Mouse (Mus musculus): ENCODE results near the gene 6430550D23Rik.

6430550D23Rik gene

GRCm38 (mm10) chr2:156007888-156008532, at the start of gene 6430550D23Rik, which contains the start of gene Ergic3:
6430550D23Rik (minus strand) TSS chr2:156007977.
Ergic3 (plus strand) TSS chr2:156008045.
- in situ Hi-C loops (cut with MboI, MseI), result no loop called here

DNA sequence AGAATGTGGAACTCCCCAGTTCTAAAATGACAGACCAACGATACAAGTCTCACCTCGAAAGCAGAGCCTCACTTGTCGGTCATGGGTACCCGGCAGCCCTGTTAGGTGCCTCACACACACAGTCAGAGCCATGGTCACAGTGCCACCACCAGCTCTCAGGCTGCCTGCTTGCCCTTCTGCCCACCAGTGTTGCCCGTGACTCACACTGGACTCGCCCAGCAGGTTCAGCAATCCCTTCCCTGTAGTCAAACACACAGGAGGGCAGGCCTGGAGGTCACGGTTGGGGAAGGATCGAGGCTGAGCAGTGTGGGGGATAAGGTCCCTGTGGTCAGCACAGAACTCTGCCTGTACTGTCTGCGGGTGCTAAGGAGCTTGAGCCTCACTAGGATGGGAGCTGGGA, 45.0 kb upstream of the 6430550D23Rik start, which contains the start of gene Fer1l4:
Gene Fer1l4, minus strand, starts transcription at position 132 of the 400 bp plus-strand sequence.
- in situ Hi-C loops (cut with MboI, MseI), result no loop called here

DNA sequence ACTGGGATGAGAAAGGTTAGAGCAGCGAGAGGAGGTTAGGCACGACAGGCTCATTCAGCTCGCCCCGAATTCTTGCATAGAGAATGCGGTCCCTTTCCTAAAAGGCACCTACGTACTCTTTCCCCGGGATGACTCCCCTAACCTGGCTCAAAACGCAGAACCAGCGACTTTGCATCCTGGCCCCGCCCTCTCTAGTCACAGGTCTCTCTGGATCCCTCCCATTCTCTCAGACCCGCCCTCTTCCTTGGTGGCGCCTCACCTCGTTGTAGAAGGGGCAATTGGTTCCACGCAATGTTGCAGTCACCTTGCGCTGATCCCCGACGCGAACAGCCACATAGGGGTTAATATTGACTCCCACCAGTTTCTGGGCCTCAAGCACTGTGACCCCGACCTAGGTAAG, 40.2 kb upstream of the 6430550D23Rik start:
- in situ Hi-C loops (cut with MboI, MseI), result loop anchor here (10.0 kb wide), 2 partner anchors 1027 to 1073 kb away; partner anchors contain the start of gene Soga1 (in 1 of the 2)

- in situ Hi-C loops (cut with MboI, MseI), result loop anchor here (10.0 kb wide), 2 partner anchors 1032 to 1068 kb away; partner anchors contain the start of gene Soga1 (in 1 of the 2)
Observed at GRCm38 (mm10) chr2:156042903-156043302, 35.1 kb upstream of the 6430550D23Rik start.

DNA sequence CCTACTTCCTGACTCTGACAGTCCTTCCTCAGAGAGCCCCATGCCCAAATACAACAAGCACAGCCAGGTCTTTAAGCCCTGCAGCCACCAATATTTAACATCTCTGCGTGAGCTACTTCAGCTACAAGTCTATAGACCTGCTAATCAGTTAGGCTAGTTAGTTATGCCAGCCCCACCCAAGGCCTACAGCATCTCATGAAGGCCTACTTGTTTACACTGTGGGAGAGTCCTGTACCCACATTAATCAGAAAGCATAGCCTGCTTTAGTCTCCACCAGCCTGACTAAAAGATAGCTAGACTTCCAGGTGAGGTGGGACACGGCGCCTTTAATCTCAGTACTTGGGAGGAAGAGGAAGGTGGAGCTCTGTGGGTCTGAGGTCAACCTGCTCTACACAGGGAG, 31.6 kb upstream of the 6430550D23Rik start:
- in situ Hi-C loops (cut with MboI, MseI), result loop anchor here in 1 of 2 experiments (10.0 kb wide), 1 partner anchor 1405 kb away; no protein-coding TSS in a partner anchor

GRCm38 (mm10) chr2:156025482-156025881, 17.7 kb upstream of the 6430550D23Rik start:
- in situ Hi-C loops (cut with MboI, MseI), result no loop called here

DNA sequence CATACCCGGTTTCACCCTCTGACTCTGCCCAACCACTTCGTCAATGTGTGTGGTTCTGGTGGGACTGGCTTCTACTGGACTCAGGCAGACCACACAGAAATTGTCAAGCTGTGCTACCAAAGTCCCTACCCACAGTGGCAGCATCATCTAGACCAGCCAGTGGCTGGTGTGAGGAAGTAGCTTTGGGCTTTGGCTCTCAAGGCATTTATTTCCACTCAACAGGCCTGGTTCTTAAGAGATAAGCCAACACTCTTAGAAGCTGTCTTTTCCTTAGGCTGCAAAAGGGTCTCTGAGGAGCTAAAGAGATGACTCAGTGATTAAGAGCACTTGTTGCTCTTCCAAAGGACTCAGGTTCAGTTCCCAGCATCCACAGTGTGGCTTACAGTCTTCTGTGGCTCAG, 14.0 kb upstream of the 6430550D23Rik start:
- in situ Hi-C loops (cut with MboI, MseI), result no loop called here

DNA sequence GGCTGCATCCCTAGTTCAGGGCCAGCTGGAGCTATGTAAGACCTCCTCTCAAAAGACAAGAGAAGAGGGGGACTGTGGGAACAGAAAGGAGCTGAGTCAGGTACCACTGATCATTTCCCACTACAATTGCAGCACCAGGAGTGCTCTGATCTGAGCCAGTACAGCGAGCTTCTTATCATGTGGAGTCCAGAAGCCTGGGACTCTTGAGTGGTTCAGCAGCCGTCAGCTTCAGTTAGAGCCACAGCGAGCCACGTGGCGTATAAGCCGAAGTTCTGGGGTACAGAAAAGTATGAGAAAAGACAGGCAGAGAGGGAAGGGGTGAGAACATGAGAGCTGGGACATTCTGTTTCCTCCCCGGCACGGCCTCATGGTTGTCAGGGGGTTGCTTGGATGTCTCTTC, 13.4 kb upstream of the 6430550D23Rik start:
- in situ Hi-C loops (cut with MboI, MseI), result no loop called here

DNA sequence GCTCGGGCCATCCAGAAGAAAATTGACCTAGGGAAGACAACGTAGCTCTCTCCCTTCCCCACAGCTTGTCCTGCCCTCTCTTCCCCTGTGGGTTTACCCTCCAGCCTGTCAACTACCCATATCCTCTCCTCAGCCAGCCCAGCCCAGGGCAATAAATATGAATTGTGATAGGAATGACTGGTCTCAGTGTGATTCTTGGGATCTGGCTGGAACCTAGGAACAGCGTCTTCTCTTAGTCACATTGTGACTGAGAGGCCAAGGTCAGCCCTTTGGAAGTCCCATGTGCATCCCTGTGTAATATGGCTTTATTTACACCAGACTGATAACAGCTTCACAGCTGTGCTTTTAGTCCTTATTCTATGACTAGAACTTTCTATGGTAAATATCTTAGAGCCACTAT, 10.3 kb upstream of the 6430550D23Rik start:
- in situ Hi-C loops (cut with MboI, MseI), result no loop called here

GRCm38 (mm10) chr2:156005393-156005792, 2.4 kb downstream of the 6430550D23Rik start:
- in situ Hi-C loops (cut with MboI, MseI), result no loop called here

DNA sequence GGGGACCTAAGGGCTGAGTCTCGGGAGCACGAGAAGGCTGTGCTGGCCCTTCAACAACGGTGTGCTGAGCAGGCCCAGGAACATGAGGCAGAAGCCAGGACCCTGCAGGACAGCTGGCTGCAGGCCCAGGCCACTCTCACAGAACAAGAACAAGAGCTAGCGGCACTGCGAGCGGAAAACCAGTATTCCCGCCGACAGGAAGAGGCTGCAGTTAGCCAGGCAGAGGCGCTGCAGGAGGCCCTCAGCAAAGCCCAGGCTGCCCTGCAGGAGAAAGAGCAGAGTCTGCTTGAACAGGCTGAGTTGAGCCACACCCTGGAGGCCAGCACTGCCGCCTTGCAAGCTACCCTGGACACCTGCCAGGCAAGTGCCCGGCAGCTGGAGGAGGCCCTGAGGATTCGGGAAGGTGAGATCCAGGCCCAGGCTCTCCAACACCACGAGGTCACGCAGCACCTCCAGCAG, 15.9 kb downstream of the 6430550D23Rik start:
- in situ Hi-C loops (cut with MboI, MseI), result no loop called here

DNA sequence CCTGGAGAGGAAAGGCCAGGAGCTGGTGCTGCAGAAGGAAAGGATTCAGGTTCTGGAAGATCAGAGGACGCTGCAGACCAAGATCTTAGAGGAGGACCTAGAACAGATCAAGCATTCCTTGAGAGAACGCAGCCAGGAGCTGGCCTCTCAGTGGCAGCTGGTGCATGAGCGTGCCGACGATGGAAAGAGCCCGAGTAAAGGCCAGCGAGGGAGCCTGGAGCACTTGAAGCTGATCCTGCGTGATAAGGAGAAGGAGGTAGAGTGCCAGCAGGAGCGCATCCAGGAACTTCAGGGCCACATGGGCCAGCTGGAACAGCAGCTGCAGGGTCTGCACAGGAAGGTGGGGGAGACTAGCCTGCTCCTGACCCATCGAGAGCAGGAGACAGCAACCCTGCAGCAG, 16.6 kb downstream of the 6430550D23Rik start:
- in situ Hi-C loops (cut with MboI, MseI), result no loop called here

DNA sequence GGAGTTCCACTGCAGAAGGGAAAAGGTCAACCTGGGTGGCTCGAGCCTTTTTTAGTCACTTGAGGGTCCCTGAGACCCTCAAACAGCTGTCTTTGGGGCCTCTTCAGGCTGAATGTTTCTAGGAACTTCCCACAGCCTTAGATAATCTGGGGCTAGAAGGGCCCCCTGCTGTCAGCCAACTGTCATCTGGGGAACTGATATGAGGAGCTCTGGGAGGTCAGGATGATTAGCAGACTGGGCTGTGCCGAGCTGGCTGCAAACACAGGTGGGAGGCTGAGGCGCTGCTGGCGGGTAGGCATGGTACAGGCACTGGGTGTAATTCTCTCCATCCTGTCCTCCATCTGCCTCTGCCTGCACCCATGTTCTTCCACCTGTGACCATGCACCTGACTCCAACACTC, 18.7 kb downstream of the 6430550D23Rik start:
- in situ Hi-C loops (cut with MboI, MseI), result no loop called here

DNA sequence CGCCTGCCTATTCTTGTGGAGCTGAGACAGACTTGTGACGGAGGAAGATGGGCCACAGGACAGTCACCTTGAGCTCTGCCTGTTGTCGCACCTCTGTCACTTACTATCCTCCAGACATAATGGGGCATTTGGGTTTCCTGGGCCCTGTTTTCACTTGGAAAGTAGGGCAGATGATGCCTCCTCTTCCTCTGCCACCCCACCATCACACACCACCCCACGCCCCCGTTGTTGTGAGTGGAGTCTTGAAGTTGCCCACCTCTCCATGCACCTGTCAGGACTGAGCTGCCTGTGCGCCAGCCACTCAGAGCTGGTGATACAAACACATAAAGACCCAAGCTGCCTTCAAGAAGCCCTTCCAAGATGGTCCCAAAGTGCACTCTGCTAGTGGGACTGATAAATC, 20.6 kb downstream of the 6430550D23Rik start:
- in situ Hi-C loops (cut with MboI, MseI), result no loop called here

DNA sequence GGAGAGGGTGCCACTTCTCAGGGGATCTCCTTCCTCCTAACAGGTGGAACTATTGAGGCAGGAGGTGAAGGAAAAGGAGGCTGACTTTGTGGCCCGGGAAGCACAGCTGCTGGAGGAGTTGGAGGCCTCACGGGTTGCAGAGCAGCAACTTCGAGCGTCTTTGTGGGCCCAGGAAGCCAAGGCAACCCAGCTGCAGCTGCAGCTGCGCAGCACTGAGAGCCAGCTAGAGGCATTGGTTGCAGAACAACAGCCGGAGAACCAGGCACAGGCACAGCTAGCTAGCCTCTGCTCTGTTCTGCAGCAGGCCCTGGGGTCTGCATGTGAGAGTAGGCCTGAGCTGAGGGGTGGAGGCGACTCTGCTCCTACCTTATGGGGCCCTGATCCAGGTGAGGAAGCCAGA, 22.0 kb downstream of the 6430550D23Rik start:
- in situ Hi-C loops (cut with MboI, MseI), result no loop called here

GRCm38 (mm10) chr2:155979328-155979991, 28.3 kb downstream of the 6430550D23Rik start:
- in situ Hi-C loops (cut with MboI, MseI), result no loop called here

GRCm38 (mm10) chr2:155974087-155974731, 33.6 kb downstream of the 6430550D23Rik start:
- in situ Hi-C loops (cut with MboI, MseI), result no loop called here

GRCm38 (mm10) chr2:155973348-155973747, 34.4 kb downstream of the 6430550D23Rik start:
- in situ Hi-C loops (cut with MboI, MseI), result no loop called here

DNA sequence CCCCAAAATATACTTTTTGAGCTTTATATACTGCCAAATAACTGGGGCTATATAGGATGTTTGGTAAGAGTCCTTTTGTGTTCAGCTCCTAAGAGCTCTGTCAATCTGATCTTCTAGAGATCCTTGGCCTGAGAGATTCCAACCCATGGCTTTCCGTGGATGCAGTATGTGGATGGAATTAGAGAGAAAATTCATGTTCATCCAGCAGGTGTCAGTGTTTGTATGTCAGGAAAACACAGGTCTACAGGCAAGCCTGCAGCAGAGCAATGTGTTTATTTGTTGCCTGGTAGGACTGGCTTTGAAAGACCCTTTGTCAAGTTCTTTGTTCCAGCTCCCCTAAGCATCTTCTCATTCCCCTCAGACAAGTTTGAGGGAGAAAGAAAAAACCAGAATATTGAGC, 44.8 kb downstream of the 6430550D23Rik start:
- in situ Hi-C loops (cut with MboI, MseI), result no loop called here

- in situ Hi-C loops (cut with MboI, MseI), result no loop called here
Observed at GRCm38 (mm10) chr2:155961862-155962261, 45.9 kb downstream of the 6430550D23Rik start.

- in situ Hi-C loops (cut with MboI, MseI), result no loop called here
Observed at GRCm38 (mm10) chr2:155959981-155960380, 47.8 kb downstream of the 6430550D23Rik start.

All from T-helper 17 cell (primary cell).